Mouse (Mus musculus) spleen, postnatal 14 days (tissue): Measurements from ENCODE around the gene Pinlyp.

Experiments used
- DNase-seq, 2 experiments: peaks; one replicate each; pipeline ENCODE4 v3.0.0; 2021 to 2022; ENCODE audit warnings: low spot score in 2 of 2

The Pinlyp gene

GRCm38 (mm10) chr7:24546068-24546614 lies at the start of gene Pinlyp, which contains the start of gene Xrcc1:
Gene Pinlyp (minus strand): TSS chr7:24546118.
Gene Xrcc1 (plus strand): TSS chr7:24546289.
- DNase-seq: no peak

GRCm38 (mm10) chr7:24595464-24595863 lies 49.5 kb upstream of the Pinlyp start:
- DNase-seq: no peak

- DNase-seq: no peak
Measured at GRCm38 (mm10) chr7:24594309-24594803, 48.4 kb upstream of the Pinlyp start.

- DNase-seq: peak; percentile 51 to 65
Measured at GRCm38 (mm10) chr7:24593621-24594308, 47.8 kb upstream of the Pinlyp start.

GRCm38 (mm10) chr7:24592781-24593180 lies 46.9 kb upstream of the Pinlyp start:
- DNase-seq: no peak

- DNase-seq: no peak
Measured at GRCm38 (mm10) chr7:24592163-24592562, 46.2 kb upstream of the Pinlyp start.

GRCm38 (mm10) chr7:24591735-24592134 lies 45.8 kb upstream of the Pinlyp start:
- no peak for DNase-seq

GRCm38 (mm10) chr7:24588336-24588735 lies 42.4 kb upstream of the Pinlyp start:
- DNase-seq: no peak

GRCm38 (mm10) chr7:24587330-24588105 lies 41.6 kb upstream of the Pinlyp start, which contains the start of the genes Ethe1 and Zfp575:
Gene Ethe1 (plus strand): TSS chr7:24587543.
Gene Zfp575 (minus strand): TSS chr7:24587641.
- DNase-seq: no peak

GRCm38 (mm10) chr7:24586828-24587227 lies 40.9 kb upstream of the Pinlyp start:
- no peak for DNase-seq

- no peak for DNase-seq
Measured at GRCm38 (mm10) chr7:24585995-24586394, 40.1 kb upstream of the Pinlyp start.

- no peak for DNase-seq
Measured at GRCm38 (mm10) chr7:24584876-24585275, 39.0 kb upstream of the Pinlyp start.

- no peak for DNase-seq
Measured at GRCm38 (mm10) chr7:24577811-24578210, 31.9 kb upstream of the Pinlyp start.

GRCm38 (mm10) chr7:24574224-24574796 lies 28.4 kb upstream of the Pinlyp start:
- no peak for DNase-seq

GRCm38 (mm10) chr7:24572455-24572854 lies 26.5 kb upstream of the Pinlyp start:
- DNase-seq: no peak

- DNase-seq: no peak
Measured at GRCm38 (mm10) chr7:24571071-24571470, 25.2 kb upstream of the Pinlyp start.

- no peak for DNase-seq
Measured at GRCm38 (mm10) chr7:24568512-24568911, 22.6 kb upstream of the Pinlyp start.

- no peak for DNase-seq
Measured at GRCm38 (mm10) chr7:24566206-24566605, 20.3 kb upstream of the Pinlyp start.

- no peak for DNase-seq
Measured at GRCm38 (mm10) chr7:24565627-24566026, 19.7 kb upstream of the Pinlyp start.

- DNase-seq: peak; percentile 73 to 84
Measured at GRCm38 (mm10) chr7:24564607-24565265, 18.8 kb upstream of the Pinlyp start.

GRCm38 (mm10) chr7:24563837-24564206 lies 17.9 kb upstream of the Pinlyp start:
- no peak for DNase-seq
